Mouse (Mus musculus): ENCODE results near the gene Atxn2.

DNA sequence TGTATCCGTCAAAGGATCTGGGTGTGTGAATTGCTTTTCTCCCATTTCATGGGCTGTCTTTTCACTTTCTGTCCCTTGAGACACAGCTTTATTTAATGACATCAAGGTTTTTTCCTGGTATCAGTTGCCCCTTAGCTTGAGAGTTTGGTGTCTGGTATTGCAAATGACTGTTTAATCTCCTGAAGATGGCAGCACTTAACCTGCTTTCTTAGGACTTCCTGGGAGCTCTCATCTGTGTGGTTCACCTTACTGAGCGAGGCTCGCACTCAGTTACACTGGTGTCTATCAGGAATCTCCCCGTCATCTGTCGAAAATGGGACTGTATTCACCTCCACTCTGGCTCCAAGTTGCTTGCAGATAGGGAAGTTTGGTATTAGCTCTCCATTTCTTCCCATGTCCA lies 79.9 kb downstream of the Atxn2 start:
- TF ChIP-seq EP300 (IDR thresholded peaks at IDR 0.05; ENCODE audit: low read depth) (no peak), CTCF (IDR thresholded peaks at IDR 0.05; ENCODE audit: low read depth) (no peak)

Measured in liver, postnatal 0 days (tissue).